Mouse (Mus musculus) heart, embryonic 15.5 days (tissue): ENCODE measurements around the gene Jchain. TPM values are rescaled to one million over a fixed set of nuclear protein-coding genes. Genes with fewer than 3 reads are reported as not detected.

Source experiments
- ATAC-seq: fragments of 200-750 bp; cut with Nextera tagmentation; replicated peaks from 2 replicates; pipeline ENCODE4 v1.8.0; 2017; ENCODE audit warnings: low read depth, moderate TSS enrichment; ENCODE audit not compliant: insufficient number of reproducible peaks, insufficient read depth, low FRiP score
- H3K27ac ChIP-seq: fragments of 300-500 bp; sonication (generic); 2 replicates; pipeline ENCODE4 v1.5.1; 2015; ENCODE audit warnings: mild to moderate bottlenecking, inconsistent platforms
- H3K27me3 ChIP-seq: fragments of 300-500 bp; sonication (generic); 2 replicates; pipeline ENCODE4 v1.6.1; 2015; ENCODE audit warnings: inconsistent platforms
- H3K36me3 ChIP-seq: fragments of 300-500 bp; sonication (generic); 2 replicates; pipeline ENCODE4 v1.6.1; 2015; ENCODE audit warnings: mild to moderate bottlenecking, inconsistent platforms
- H3K4me1 ChIP-seq: fragments of 300-500 bp; sonication (generic); replicated peaks from 2 replicates; pipeline ENCODE4 v1.6.1; 2015; ENCODE audit warnings: inconsistent platforms
- H3K4me2 ChIP-seq: fragments of 300-500 bp; sonication (generic); 2 replicates; pipeline ENCODE4 v1.6.1; 2015; ENCODE audit warnings: inconsistent platforms, mild to moderate bottlenecking, moderate library complexity
- H3K4me3 ChIP-seq: fragments of 300-500 bp; sonication (generic); 2 replicates; pipeline ENCODE4 v1.5.1; 2015; ENCODE audit warnings: mild to moderate bottlenecking, inconsistent platforms
- H3K9ac ChIP-seq: fragments of 300-500 bp; sonication (generic); 2 replicates; pipeline ENCODE4 v1.6.1; 2015; ENCODE audit warnings: mild to moderate bottlenecking, inconsistent platforms
- H3K9me3 ChIP-seq: fragments of 300-500 bp; sonication (generic); replicated peaks from 2 replicates; pipeline ENCODE4 v1.6.1; 2016; ENCODE audit warnings: inconsistent platforms
- WGBS: fragments of 180-500 bp; shearing (Covaris S2); methylation state at CpG from one replicate; pipeline ENCODE4 v1.1.7; 2015; ENCODE audit warnings: mixed read lengths; 5-methylcytosine and 5-hydroxymethylcytosine counted together
- polyA plus RNA-seq: library from polyadenylated mRNA; unstranded; fragments of >200 nt; fragmentation: Nextera tagmentation; extraction: Ambion mirVana; gene quantifications from 2 replicates; pipeline ENCODE4 v1.2.1, GENCODE M21; 2015

Gene Jchain
- polyA plus RNA-seq, 1 experiment from 2014 or later = 0.09 TPM

GRCm38 (mm10) chr5:88508555-88508954 is 19.1 kb downstream of the Jchain start:
- 48% methylated on average over 1 of the region's 1 CpGs for whole genome bisulfite sequencing
- no peaks in the 10 kb centered on the region for H3K9me3 ChIP-seq
- H3K36me3 ChIP-seq = no peaks in the 10 kb centered on the region
- no peak for ATAC-seq
- no peaks in the 10 kb centered on the region for H3K27me3 ChIP-seq
- H3K9ac ChIP-seq = no peak overlapping the region
- no peaks in the 10 kb centered on the region for H3K4me1 ChIP-seq
- no peak overlapping the region for H3K27ac ChIP-seq
- no peak overlapping the region for H3K4me2 ChIP-seq
- no peak overlapping the region for H3K4me3 ChIP-seq

GRCm38 (mm10) chr5:88499781-88500180 is 27.9 kb downstream of the Jchain start:
- Histone ChIP-seq H3K36me3 (no peaks in the 10 kb centered on the region), H3K4me3 (no peak overlapping the region), H3K4me2 (no peak overlapping the region), H3K4me1 (no peaks in the 10 kb centered on the region), H3K27me3 (no peaks in the 10 kb centered on the region), H3K9me3 (no peaks in the 10 kb centered on the region), H3K27ac (no peak overlapping the region), H3K9ac (no peak overlapping the region)
- 74% methylated on average over 3 of the region's 3 CpGs for WGBS
- ATAC-seq = no peak; the same call in 1 of the 2 replicates

DNA sequence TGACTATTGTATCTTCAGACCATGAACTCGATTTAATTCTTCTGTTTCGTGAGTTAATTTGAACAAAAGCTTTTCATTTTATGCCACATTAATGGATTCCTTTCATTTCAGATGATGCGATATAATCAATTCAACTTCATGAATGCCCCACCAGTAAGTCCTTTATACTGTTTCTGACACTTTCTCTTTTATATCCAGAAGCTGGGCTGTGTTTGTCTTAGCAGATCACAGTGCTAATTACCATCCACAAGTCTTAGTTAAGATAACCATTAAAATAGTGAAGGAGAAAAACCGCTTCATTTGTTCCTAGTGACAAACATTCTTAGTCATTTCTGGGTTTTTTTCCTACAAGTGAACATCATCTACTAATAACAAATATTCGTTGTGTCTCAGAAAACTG is 36.6 kb downstream of the Jchain start:
- WGBS = 80% methylated on average over 5 of the region's 5 CpGs
- Histone ChIP-seq H3K27ac (no peak overlapping the region), H3K36me3 (no peaks in the 10 kb centered on the region), H3K4me3 (no peak overlapping the region), H3K4me2 (no peak overlapping the region), H3K27me3 (no peaks in the 10 kb centered on the region), H3K4me1 (no peaks in the 10 kb centered on the region), H3K9ac (no peak overlapping the region), H3K9me3 (no peaks in the 10 kb centered on the region)
- no peak for ATAC-seq

GRCm38 (mm10) chr5:88489004-88489403 is 38.7 kb downstream of the Jchain start:
- 53% methylated on average over 2 of the region's 2 CpGs for WGBS
- Histone ChIP-seq H3K4me3 (no peak overlapping the region), H3K9me3 (no peaks in the 10 kb centered on the region), H3K4me2 (no peak overlapping the region), H3K9ac (no peak overlapping the region), H3K27me3 (no peaks in the 10 kb centered on the region), H3K36me3 (no peaks in the 10 kb centered on the region), H3K4me1 (no peaks in the 10 kb centered on the region), H3K27ac (no peak overlapping the region)
- ATAC-seq = no peak

DNA sequence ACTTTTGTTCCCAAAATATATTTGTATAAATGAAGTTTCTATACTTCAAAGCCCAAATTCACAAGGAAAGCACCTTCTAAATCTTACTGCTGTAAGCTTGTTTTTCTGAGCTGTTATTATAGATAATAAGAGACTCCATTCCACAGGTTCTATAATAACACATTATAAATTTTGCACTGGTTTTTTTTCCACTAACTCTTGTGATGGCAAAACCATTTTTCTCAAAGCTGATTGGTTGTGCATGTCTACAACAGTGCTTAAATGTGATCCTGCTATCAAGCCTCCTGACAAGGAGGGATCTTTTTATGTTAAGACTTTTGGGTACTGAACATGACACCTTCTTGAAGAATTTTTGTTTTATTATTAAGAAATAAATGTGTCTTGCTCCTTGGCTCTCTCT is 40.0 kb downstream of the Jchain start, which contains the start of gene Enam:
Gene Enam (plus strand): TSS at position 301 of the 400 bp plus-strand sequence.
- Histone ChIP-seq H3K27ac (no peak within 1 kb of the TSS), H3K4me3 (no peak within 1 kb of the TSS)
- no peak for ATAC-seq

More for the DNA sequence above, 40.0 kb downstream of the Jchain start, which contains the start of gene Enam:
- no peak within 1 kb of the TSS for H3K4me2 ChIP-seq
- no peaks in the 10 kb centered on the region for H3K4me1 ChIP-seq
- no peak within 1 kb of the TSS for H3K9ac ChIP-seq
- H3K9me3 ChIP-seq = no peaks in the 10 kb centered on the region
- H3K36me3 ChIP-seq = no peaks in the 10 kb centered on the region
- no peaks in the 10 kb centered on the region for H3K27me3 ChIP-seq

Other genes with a start within 250 kb of the Jchain start
- gene Prol1, start 210.6 kb downstream of the Jchain start, polyA plus RNA-seq = not detected in 2 replicates
- gene Amtn, start 151.8 kb downstream of the Jchain start, polyA plus RNA-seq = not detected in 2 replicates
- not detected in 2 replicates for gene Ambn, start 71.9 kb downstream of the Jchain start, polyA plus RNA-seq
- 0.03 TPM in 1 of 2 replicates, not detected in the other for gene Enam, start 39.9 kb downstream of the Jchain start, polyA plus RNA-seq
- gene Utp3, start 26.6 kb upstream of the Jchain start, polyA plus RNA-seq = 44.1 and 45.1 TPM in 2 replicates
- 9.2 and 14.5 TPM in 2 replicates for gene Rufy3, start 37.1 kb upstream of the Jchain start, polyA plus RNA-seq
- 67.4 and 71.0 TPM in 2 replicates for gene Grsf1, start 148.3 kb upstream of the Jchain start, polyA plus RNA-seq
- 15.5 and 15.7 TPM in 2 replicates for gene Mob1b, start 193.0 kb upstream of the Jchain start, polyA plus RNA-seq
- gene Dck, start 237.1 kb upstream of the Jchain start, polyA plus RNA-seq = 27.6 and 31.9 TPM in 2 replicates